Comparison of ENCODE assay signal across 11 mouse cellular contexts in genomic region chr12:99457521-99458205, GRCm38 (mm10).
DNase-seq lines count a peak whose midpoint lies in the region; ATAC-seq and TF ChIP-seq lines count a peak whose summit lies in the region.
"Had no signal": no experiment of that assay in that cellular context is flagged by ENCODE, and none has a peak within 500 bp of the region (broad histone marks: within the 10 kb centered on the region; RNA-seq: fewer than 3 reads in every experiment).

No protein-coding gene starts in this region.

- no peak overlapping the region for H3K4me2 ChIP-seq in midbrain, embryonic 11.5 days
- peak overlapping the region; percentile 55 for H3K4me2 ChIP-seq in liver, embryonic 13.5 days

- H3K36me3 ChIP-seq in midbrain, embryonic 11.5 days (ENCODE audit: control insufficient read depth, insufficient read depth, low read length) = no peaks in the 10 kb centered on the region
- 0 out of 2 replicates have a peak, but pooled peaks cover 2% of the 10 kb centered on the region for H3K36me3 ChIP-seq in midbrain, embryonic 10.5 days
- H3K36me3 ChIP-seq in liver, embryonic 13.5 days = no peaks in the 10 kb centered on the region
- no peaks in the 10 kb centered on the region for H3K36me3 ChIP-seq in thymus, adult 2 months (ENCODE audit: control insufficient read depth, insufficient read depth, low read length)

- H3K9ac ChIP-seq in midbrain, embryonic 11.5 days (ENCODE audit: low read length) = no peak overlapping the region
- H3K9ac ChIP-seq in liver, embryonic 13.5 days = peak overlapping the region; percentile 50; the same call in 1 of the 2 replicates

- H3K27me3 ChIP-seq in midbrain, embryonic 11.5 days (ENCODE audit: control insufficient read depth, insufficient read depth, low read length) = no peaks in the 10 kb centered on the region
- H3K27me3 ChIP-seq in midbrain, embryonic 10.5 days (ENCODE audit: low read depth, poor library complexity, severe bottlenecking) = no peaks in the 10 kb centered on the region
- H3K27me3 ChIP-seq in liver, embryonic 13.5 days = no peaks in the 10 kb centered on the region
- no peaks in the 10 kb centered on the region for H3K27me3 ChIP-seq in thymus, adult 2 months (ENCODE audit: control insufficient read depth, insufficient read depth, low read length)

- H3K27ac ChIP-seq in midbrain, embryonic 11.5 days (ENCODE audit: low read depth, low read length) = no peak overlapping the region
- H3K27ac ChIP-seq in midbrain, embryonic 10.5 days (replicated peaks) = no peak overlapping the region
- H3K27ac ChIP-seq in liver, embryonic 13.5 days = peak overlapping the region; percentile 79
- no peak overlapping the region for H3K27ac ChIP-seq in thymus, adult 2 months (ENCODE audit: control insufficient read depth, insufficient read depth, low read length)

- ATAC-seq in frontal cortex, adult (ENCODE audit: low TSS enrichment) = peak; percentile 81
- no peak for ATAC-seq in midbrain, embryonic 11.5 days (ENCODE audit: low FRiP score)
- peak; percentile 97 for ATAC-seq in liver, embryonic 13.5 days (ENCODE audit: low read depth)

- 79% methylated on average over 10 of the region's 10 CpGs for WGBS in midbrain, embryonic 11.5 days
- 87% methylated on average over 10 of the region's 10 CpGs for whole genome bisulfite sequencing in midbrain, embryonic 10.5 days
- WGBS in liver, embryonic 13.5 days (ENCODE audit: insufficient replicate concordance) = 38% methylated on average over 10 of the region's 10 CpGs
- 92% methylated on average over 10 of the region's 10 CpGs for WGBS in thymus, adult 2 months

- no peak for TF ChIP-seq CTCF in thymus, adult 2 months (IDR thresholded peaks at IDR 0.05; ENCODE audit: borderline replicate concordance, control insufficient read depth, extremely low read depth, insufficient read depth, low read length, poor library complexity)

- DNase-seq in frontal cortex, postnatal 36 days (ENCODE audit: low spot score in 2 of 2) = no peak
- peak; percentile 35 for DNase-seq in midbrain, embryonic 11.5 days (ENCODE audit: low spot score, missing footprints)
- no peak for DNase-seq in midbrain, embryonic 10.5 days (ENCODE audit: low spot score)
- peak; percentile 54 for DNase-seq in liver, embryonic 13.5 days
- DNase-seq in spleen, postnatal 36 days (ENCODE audit: low spot score in 2 of 2) = peak; percentile 63 to 76
- DNase-seq in thymus, adult 2 months = no peak
- no peak for DNase-seq in thymus, postnatal 10 days (ENCODE audit: low spot score in 2 of 2)
- DNase-seq: cerebellum, postnatal 10 days; kidney, adult 9 months had no signal

- H3K9me3 ChIP-seq in midbrain, embryonic 11.5 days (ENCODE audit: control insufficient read depth, low read length) = no peaks in the 10 kb centered on the region
- H3K9me3 ChIP-seq in midbrain, embryonic 10.5 days (replicated peaks) = no peaks in the 10 kb centered on the region
- no peaks in the 10 kb centered on the region for H3K9me3 ChIP-seq in liver, embryonic 13.5 days (replicated peaks)

- H3K4me3 ChIP-seq in midbrain, embryonic 11.5 days (ENCODE audit: low read depth, low read length) = no peak overlapping the region
- no peak overlapping the region for H3K4me3 ChIP-seq in midbrain, embryonic 10.5 days
- H3K4me3 ChIP-seq in liver, embryonic 13.5 days (replicated peaks) = peak overlapping the region; percentile 46
- no peak overlapping the region for H3K4me3 ChIP-seq in thymus, adult 2 months (ENCODE audit: control insufficient read depth, insufficient read depth, low read length)
- H3K4me3 ChIP-seq: myocyte had no signal

- TF ChIP-seq POLR2A in thymus, adult 2 months (IDR thresholded peaks at IDR 0.05; ENCODE audit: control insufficient read depth, extremely low read depth, insufficient read depth, low read length, poor library complexity) = no peak

- H3K4me1 ChIP-seq in midbrain, embryonic 11.5 days (ENCODE audit: control insufficient read depth, insufficient read depth, low read length) = no peaks in the 10 kb centered on the region
- H3K4me1 ChIP-seq in midbrain, embryonic 10.5 days = peaks cover 15% of the 10 kb centered on the region; the same call in 1 of the 2 replicates
- H3K4me1 ChIP-seq in liver, embryonic 13.5 days (replicated peaks) = peaks cover 44% of the 10 kb centered on the region
- H3K4me1 ChIP-seq in thymus, adult 2 months (replicated peaks; ENCODE audit: control insufficient read depth, insufficient read depth, low read length) = no peaks in the 10 kb centered on the region

Comparison
In these comparisons a context has a peak if more than half of its experiments do, and no peak if none do; other contexts are left out.
1. DNase-seq: peak in midbrain, embryonic 11.5 days (single experiment), liver, embryonic 13.5 days (single experiment) and spleen, postnatal 36 days (2 of 2); none in frontal cortex, postnatal 36 days (0 of 2), midbrain, embryonic 10.5 days (single experiment), thymus, adult 2 months (single experiment) and thymus, postnatal 10 days (0 of 2).